Mouse (Mus musculus): ENCODE measurements at regions not wholly inside any gene's neighbourhood (a gene's known extent, or its start where the extent isn't known, plus 50 kb on each side); places are given as distances from the start of the nearest gene placed in this dataset.

- H3K4me3 ChIP-seq (ENCODE audit: low read length): no peak overlapping the region
- peaks cover 65% of the 10 kb centered on the region for H3K27me3 ChIP-seq (replicated peaks; ENCODE audit: control insufficient read depth, insufficient read depth, low read length)
- ATAC-seq: no peak
- H3K27ac ChIP-seq (ENCODE audit: low read length): no peak overlapping the region
- no peak overlapping the region for H3K9ac ChIP-seq (ENCODE audit: low read depth, low read length)
- WGBS: 55% methylated on average over 1 of the region's 1 CpGs
- H3K4me1 ChIP-seq (ENCODE audit: control insufficient read depth, insufficient read depth, low read length): peaks cover 5% of the 10 kb centered on the region; the same call in 1 of the 2 replicates
- no peak overlapping the region for H3K4me2 ChIP-seq (ENCODE audit: low read depth, low read length)
- H3K36me3 ChIP-seq (ENCODE audit: control insufficient read depth, insufficient read depth, low read length): no peaks in the 10 kb centered on the region
- no peaks in the 10 kb centered on the region for H3K9me3 ChIP-seq (ENCODE audit: control insufficient read depth, low read length)
These were observed 231.3 kb downstream of the Mef2c start for GRCm38 (mm10) chr13:83735101-83735500.

- Histone ChIP-seq H3K9me3 (ENCODE audit: control insufficient read depth, low read length) (no peaks in the 10 kb centered on the region), H3K27me3 (replicated peaks; ENCODE audit: control insufficient read depth, insufficient read depth, low read length) (peaks cover 61% of the 10 kb centered on the region), H3K4me1 (ENCODE audit: control insufficient read depth, insufficient read depth, low read length) (peaks cover 2% of the 10 kb centered on the region; the same call in 1 of the 2 replicates), H3K4me3 (ENCODE audit: low read length) (no peak overlapping the region), H3K4me2 (ENCODE audit: low read depth, low read length) (no peak overlapping the region), H3K36me3 (ENCODE audit: control insufficient read depth, insufficient read depth, low read length) (no peaks in the 10 kb centered on the region), H3K9ac (ENCODE audit: low read depth, low read length) (no peak overlapping the region), H3K27ac (ENCODE audit: low read length) (no peak overlapping the region)
- WGBS: 48% methylated on average over 10 of the region's 10 CpGs
- ATAC-seq: no peak
These were observed 232.0 kb downstream of the Mef2c start for GRCm38 (mm10) chr13:83735631-83736475.

- H3K27ac ChIP-seq (ENCODE audit: low read length): no peak overlapping the region
- H3K4me1 ChIP-seq (ENCODE audit: control insufficient read depth, insufficient read depth, low read length): no peaks in the 10 kb centered on the region
- peak overlapping the region; percentile 17 for H3K4me3 ChIP-seq (ENCODE audit: low read length)
- H3K27me3 ChIP-seq (replicated peaks; ENCODE audit: control insufficient read depth, insufficient read depth, low read length): peaks cover 51% of the 10 kb centered on the region
- H3K9me3 ChIP-seq (ENCODE audit: control insufficient read depth, low read length): no peaks in the 10 kb centered on the region
- ATAC-seq: no peak
- 6% methylated on average over 9 of the region's 9 CpGs for WGBS
- no peaks in the 10 kb centered on the region for H3K36me3 ChIP-seq (ENCODE audit: control insufficient read depth, insufficient read depth, low read length)
- H3K9ac ChIP-seq (ENCODE audit: low read depth, low read length): no peak overlapping the region
- H3K4me2 ChIP-seq (ENCODE audit: low read depth, low read length): no peak overlapping the region
These were observed 233.4 kb downstream of the Mef2c start for GRCm38 (mm10) chr13:83737031-83737825.

GRCm38 (mm10) chr13:83737826-83738527 lies 234.1 kb downstream of the Mef2c start:
- Histone ChIP-seq H3K27ac (ENCODE audit: low read length) (no peak overlapping the region), H3K9ac (ENCODE audit: low read depth, low read length) (no peak overlapping the region), H3K27me3 (replicated peaks; ENCODE audit: control insufficient read depth, insufficient read depth, low read length) (peaks cover 45% of the 10 kb centered on the region), H3K9me3 (ENCODE audit: control insufficient read depth, low read length) (no peaks in the 10 kb centered on the region), H3K4me3 (ENCODE audit: low read length) (peak overlapping the region; percentile 17), H3K4me1 (ENCODE audit: control insufficient read depth, insufficient read depth, low read length) (no peaks in the 10 kb centered on the region), H3K36me3 (ENCODE audit: control insufficient read depth, insufficient read depth, low read length) (no peaks in the 10 kb centered on the region), H3K4me2 (ENCODE audit: low read depth, low read length) (peak overlapping the region; percentile 8; the same call in 1 of the 2 replicates)
- ATAC-seq: no peak
- WGBS: 1% methylated on average over 27 of the region's 27 CpGs

GRCm38 (mm10) chr13:83738528-83738981 lies 234.7 kb downstream of the Mef2c start:
- no peaks in the 10 kb centered on the region for H3K9me3 ChIP-seq (ENCODE audit: control insufficient read depth, low read length)
- no peak for ATAC-seq
- no peaks in the 10 kb centered on the region for H3K36me3 ChIP-seq (ENCODE audit: control insufficient read depth, insufficient read depth, low read length)
- no peaks in the 10 kb centered on the region for H3K4me1 ChIP-seq (ENCODE audit: control insufficient read depth, insufficient read depth, low read length)
- no peak overlapping the region for H3K9ac ChIP-seq (ENCODE audit: low read depth, low read length)
- peaks cover 40% of the 10 kb centered on the region for H3K27me3 ChIP-seq (replicated peaks; ENCODE audit: control insufficient read depth, insufficient read depth, low read length)
- H3K27ac ChIP-seq (ENCODE audit: low read length): no peak overlapping the region
- WGBS: 2% methylated on average over 12 of the region's 12 CpGs
- peak overlapping the region; percentile 16 for H3K4me3 ChIP-seq (ENCODE audit: low read length)
- H3K4me2 ChIP-seq (ENCODE audit: low read depth, low read length): peak overlapping the region; percentile 8

GRCm38 (mm10) chr13:83739131-83739530 lies 235.3 kb downstream of the Mef2c start:
- H3K9ac ChIP-seq (ENCODE audit: low read depth, low read length): no peak overlapping the region
- H3K36me3 ChIP-seq (ENCODE audit: control insufficient read depth, insufficient read depth, low read length): no peaks in the 10 kb centered on the region
- no peak overlapping the region for H3K27ac ChIP-seq (ENCODE audit: low read length)
- H3K4me3 ChIP-seq (ENCODE audit: low read length): peak overlapping the region; percentile 7; the same call in 1 of the 2 replicates
- peak overlapping the region; percentile 35 for H3K4me2 ChIP-seq (ENCODE audit: low read depth, low read length)
- H3K27me3 ChIP-seq (replicated peaks; ENCODE audit: control insufficient read depth, insufficient read depth, low read length): peaks cover 35% of the 10 kb centered on the region
- no peak for ATAC-seq
- 11% methylated on average over 3 of the region's 3 CpGs for WGBS
- no peaks in the 10 kb centered on the region for H3K4me1 ChIP-seq (ENCODE audit: control insufficient read depth, insufficient read depth, low read length)
- H3K9me3 ChIP-seq (ENCODE audit: control insufficient read depth, low read length): no peaks in the 10 kb centered on the region

GRCm38 (mm10) chr13:83739541-83740061 lies 235.8 kb downstream of the Mef2c start:
- ATAC-seq: peak; percentile 26; the same call in 1 of the 2 replicates
- Histone ChIP-seq H3K4me1 (ENCODE audit: control insufficient read depth, insufficient read depth, low read length) (no peaks in the 10 kb centered on the region), H3K27ac (ENCODE audit: low read length) (no peak overlapping the region), H3K27me3 (replicated peaks; ENCODE audit: control insufficient read depth, insufficient read depth, low read length) (peaks cover 36% of the 10 kb centered on the region), H3K9me3 (ENCODE audit: control insufficient read depth, low read length) (no peaks in the 10 kb centered on the region), H3K9ac (ENCODE audit: low read depth, low read length) (no peak overlapping the region), H3K4me3 (ENCODE audit: low read length) (peak overlapping the region; percentile 7; the same call in 1 of the 2 replicates), H3K36me3 (ENCODE audit: control insufficient read depth, insufficient read depth, low read length) (no peaks in the 10 kb centered on the region), H3K4me2 (ENCODE audit: low read depth, low read length) (peak overlapping the region; percentile 35)
- 5% methylated on average over 15 of the region's 15 CpGs for WGBS

GRCm38 (mm10) chr13:83740101-83740500 lies 236.3 kb downstream of the Mef2c start:
- Histone ChIP-seq H3K9ac (ENCODE audit: low read depth, low read length) (no peak overlapping the region), H3K4me2 (ENCODE audit: low read depth, low read length) (0 out of 2 replicates have a peak overlapping the region, but pooled peaks have one; percentile 35), H3K4me3 (ENCODE audit: low read length) (no peak overlapping the region), H3K9me3 (ENCODE audit: control insufficient read depth, low read length) (no peaks in the 10 kb centered on the region), H3K27me3 (replicated peaks; ENCODE audit: control insufficient read depth, insufficient read depth, low read length) (peaks cover 41% of the 10 kb centered on the region), H3K27ac (ENCODE audit: low read length) (no peak overlapping the region), H3K4me1 (ENCODE audit: control insufficient read depth, insufficient read depth, low read length) (no peaks in the 10 kb centered on the region), H3K36me3 (ENCODE audit: control insufficient read depth, insufficient read depth, low read length) (no peaks in the 10 kb centered on the region)
- 25% methylated on average over 2 of the region's 2 CpGs for WGBS
- no peak for ATAC-seq
